Mouse (Mus musculus) ovary, postnatal 36 days (tissue): ENCODE measurements around the gene Nup188.
A peak's percentile ranks its signal among the peaks of the same experiment; 100 is the strongest.

Source experiments
- DNase-seq: peaks from one replicate; pipeline ENCODE4 v3.0.0; 2022; ENCODE audit warnings: low spot score, mixed read lengths

The Nup188 gene

GRCm38 (mm10) chr2:30286192-30287026, at the start of gene Nup188, which contains the start of gene Dolk:
Gene Nup188 (plus strand): TSS chr2:30286397.
Gene Dolk (minus strand): TSS chr2:30286334.
- DNase-seq, result peak; percentile 96

GRCm38 (mm10) chr2:30236426-30237198, 49.6 kb upstream of the Nup188 start:
- DNase-seq, result no peak

- DNase-seq, result peak; percentile 100
These were observed 48.9 kb upstream of the Nup188 start, which contains the start of gene Lrrc8a for GRCm38 (mm10) chr2:30237199-30237880. Gene Lrrc8a (plus strand): TSS chr2:30237715.

- peak; percentile 81 for DNase-seq
These were observed 48.3 kb upstream of the Nup188 start for GRCm38 (mm10) chr2:30237881-30238280.

GRCm38 (mm10) chr2:30238906-30239465, 47.2 kb upstream of the Nup188 start:
- no peak for DNase-seq

- no peak for DNase-seq
These were observed 46.4 kb upstream of the Nup188 start for GRCm38 (mm10) chr2:30239777-30240176.

GRCm38 (mm10) chr2:30240267-30240666, 45.9 kb upstream of the Nup188 start, which contains the start of gene Gm28035:
Gene Gm28035 (plus strand): TSS chr2:30240567.
- no peak for DNase-seq

- DNase-seq, result peak; percentile 37
These were observed 43.7 kb upstream of the Nup188 start for GRCm38 (mm10) chr2:30242509-30242908.

- DNase-seq, result no peak
These were observed 42.8 kb upstream of the Nup188 start for GRCm38 (mm10) chr2:30243391-30243790.

GRCm38 (mm10) chr2:30244595-30245178, 41.5 kb upstream of the Nup188 start:
- DNase-seq, result no peak

- DNase-seq, result no peak
These were observed 39.2 kb upstream of the Nup188 start for GRCm38 (mm10) chr2:30247036-30247435.

- no peak for DNase-seq
These were observed 38.5 kb upstream of the Nup188 start for GRCm38 (mm10) chr2:30247681-30248080.

- no peak for DNase-seq
These were observed 37.0 kb upstream of the Nup188 start for GRCm38 (mm10) chr2:30249182-30249581.

- DNase-seq, result no peak
These were observed 35.8 kb upstream of the Nup188 start for GRCm38 (mm10) chr2:30250166-30251128.

GRCm38 (mm10) chr2:30251417-30252104, 34.6 kb upstream of the Nup188 start:
- no peak for DNase-seq

GRCm38 (mm10) chr2:30252521-30252920, 33.7 kb upstream of the Nup188 start:
- no peak for DNase-seq

GRCm38 (mm10) chr2:30253809-30254208, 32.4 kb upstream of the Nup188 start:
- DNase-seq, result no peak

GRCm38 (mm10) chr2:30255631-30256395, 30.4 kb upstream of the Nup188 start:
- no peak for DNase-seq
